Mouse (Mus musculus): ENCODE results near the gene Zbtb25. TPM values are rescaled to one million over a fixed set of nuclear protein-coding genes. Genes with fewer than 3 reads are reported as not detected.

Gene Zbtb25
- polyA plus RNA-seq, 1 experiment = 17.9 TPM

DNA sequence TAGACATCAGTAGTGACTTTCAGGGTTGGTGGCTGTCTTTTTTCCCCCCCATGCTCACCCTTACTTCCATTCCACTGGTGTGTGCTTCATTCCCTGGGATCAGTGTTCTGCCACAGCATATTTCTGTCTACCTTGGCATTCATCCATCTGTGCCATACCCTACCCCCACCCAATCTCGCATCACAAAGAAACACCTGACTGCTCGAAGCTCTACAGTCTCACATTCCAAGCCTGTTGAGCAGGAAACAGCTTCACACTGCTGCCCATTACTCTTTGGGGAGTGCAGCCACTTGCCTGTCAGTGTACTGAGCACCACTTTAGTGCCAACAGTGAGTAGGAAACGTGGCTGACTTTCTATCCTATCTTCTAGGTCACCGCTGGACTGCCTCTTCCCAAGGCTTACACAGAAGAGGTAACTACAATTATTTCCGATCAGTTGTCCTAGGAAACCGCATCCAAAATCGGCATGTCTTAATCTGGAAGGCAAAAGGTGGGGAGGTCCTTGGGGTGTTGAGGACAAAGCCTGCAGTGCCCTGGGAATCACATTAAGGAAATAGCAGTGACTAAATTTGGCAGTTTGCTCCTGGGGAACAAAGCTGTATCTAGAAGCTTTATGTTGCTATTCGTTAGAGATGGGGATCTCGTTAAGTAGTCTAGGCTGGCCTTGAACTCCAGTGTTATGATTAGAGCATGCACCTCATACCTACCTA, 62.4 kb downstream of the Zbtb25 start:
- no peak for TF ChIP-seq POLR2A (IDR thresholded peaks at IDR 0.05; ENCODE audit: extremely low read depth, insufficient read depth, low read length)
- Histone ChIP-seq H3K4me3 (ENCODE audit: insufficient read depth, low read length) (no peak overlapping the region), H3K27ac (ENCODE audit: insufficient read depth, low read length) (no peak overlapping the region), H3K4me1 (ENCODE audit: control insufficient read depth, insufficient read depth, low read length) (peaks cover 9% of the 10 kb centered on the region)

DNA sequence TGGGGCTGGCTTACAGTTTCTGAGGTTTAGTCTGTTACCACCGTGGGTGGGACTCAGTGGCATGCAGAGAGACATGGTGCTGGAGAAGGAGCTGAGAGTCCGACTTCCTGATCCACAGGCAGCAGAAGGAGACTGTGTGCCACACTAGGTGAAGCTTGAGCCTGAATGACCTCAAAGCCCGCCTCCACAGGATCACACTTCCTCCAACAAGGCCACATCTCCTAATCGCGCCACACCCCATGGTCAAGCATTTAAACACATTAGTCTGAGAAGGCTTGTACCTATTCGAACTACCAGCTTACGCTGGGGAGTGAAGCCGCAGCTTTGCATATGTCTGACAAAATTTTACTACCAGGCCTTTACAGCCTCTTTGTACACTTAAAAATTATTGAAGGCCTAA, 64.3 kb downstream of the Zbtb25 start:
- TF ChIP-seq CTCF (IDR thresholded peaks at IDR 0.05; ENCODE audit: extremely low read depth, insufficient read depth, low read length) = no peak
- TF ChIP-seq POLR2A (IDR thresholded peaks at IDR 0.05; ENCODE audit: extremely low read depth, insufficient read depth, low read length) = no peak
- H3K4me3 ChIP-seq (ENCODE audit: insufficient read depth, low read length) = no peak overlapping the region
- H3K4me1 ChIP-seq (ENCODE audit: control insufficient read depth, insufficient read depth, low read length) = peaks cover 9% of the 10 kb centered on the region
- H3K27ac ChIP-seq (ENCODE audit: insufficient read depth, low read length) = no peak overlapping the region

DNA sequence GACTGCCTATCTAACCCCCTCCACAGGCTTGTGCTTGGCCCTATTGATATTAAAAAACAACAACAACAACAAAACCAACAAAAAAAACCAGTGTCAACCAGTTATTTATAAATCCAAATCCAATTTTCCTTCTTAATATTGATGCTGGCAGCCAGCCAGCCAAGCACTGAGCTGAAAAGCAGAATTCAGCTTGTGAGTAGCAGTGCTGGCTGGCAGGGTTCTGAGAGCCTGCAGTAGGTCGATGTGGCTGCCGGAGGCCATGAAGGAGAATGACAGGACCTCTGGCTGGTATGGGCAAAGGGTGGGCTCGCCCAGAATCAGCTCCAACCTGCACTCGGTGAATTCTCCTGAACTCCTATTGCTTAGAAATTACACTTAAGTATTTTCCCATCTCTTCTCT, 65.2 kb downstream of the Zbtb25 start:
- Histone ChIP-seq H3K27ac (ENCODE audit: insufficient read depth, low read length) (no peak overlapping the region), H3K4me1 (ENCODE audit: control insufficient read depth, insufficient read depth, low read length) (peaks cover 11% of the 10 kb centered on the region), H3K4me3 (ENCODE audit: insufficient read depth, low read length) (no peak overlapping the region)
- TF ChIP-seq POLR2A (IDR thresholded peaks at IDR 0.05; ENCODE audit: extremely low read depth, insufficient read depth, low read length) (no peak), CTCF (IDR thresholded peaks at IDR 0.05; ENCODE audit: extremely low read depth, insufficient read depth, low read length) (no peak)

DNA sequence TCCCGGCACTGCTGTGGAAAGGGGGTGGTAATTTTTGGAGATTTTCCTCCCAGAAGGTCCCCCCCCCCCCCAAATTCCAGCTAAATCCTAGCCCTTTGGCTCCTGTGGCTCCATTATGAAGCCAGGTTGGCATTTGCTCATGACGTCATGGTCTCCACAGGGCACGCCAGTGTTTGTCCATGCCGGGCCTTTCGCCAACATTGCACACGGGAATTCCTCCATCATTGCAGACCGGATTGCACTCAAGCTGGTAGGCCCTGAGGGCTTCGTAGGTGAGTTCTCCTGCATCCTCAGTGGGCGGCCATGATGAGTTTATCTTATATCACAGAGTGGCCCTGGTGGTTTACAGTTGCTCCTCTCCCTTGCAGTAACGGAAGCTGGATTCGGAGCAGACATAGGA, 65.9 kb downstream of the Zbtb25 start:
- no peak overlapping the region for H3K4me3 ChIP-seq (ENCODE audit: insufficient read depth, low read length)
- H3K27ac ChIP-seq (ENCODE audit: insufficient read depth, low read length) = no peak overlapping the region
- TF ChIP-seq POLR2A (IDR thresholded peaks at IDR 0.05; ENCODE audit: extremely low read depth, insufficient read depth, low read length) (no peak), CTCF (IDR thresholded peaks at IDR 0.05; ENCODE audit: extremely low read depth, insufficient read depth, low read length) (no peak)
- H3K4me1 ChIP-seq (ENCODE audit: control insufficient read depth, insufficient read depth, low read length) = peaks cover 11% of the 10 kb centered on the region

DNA sequence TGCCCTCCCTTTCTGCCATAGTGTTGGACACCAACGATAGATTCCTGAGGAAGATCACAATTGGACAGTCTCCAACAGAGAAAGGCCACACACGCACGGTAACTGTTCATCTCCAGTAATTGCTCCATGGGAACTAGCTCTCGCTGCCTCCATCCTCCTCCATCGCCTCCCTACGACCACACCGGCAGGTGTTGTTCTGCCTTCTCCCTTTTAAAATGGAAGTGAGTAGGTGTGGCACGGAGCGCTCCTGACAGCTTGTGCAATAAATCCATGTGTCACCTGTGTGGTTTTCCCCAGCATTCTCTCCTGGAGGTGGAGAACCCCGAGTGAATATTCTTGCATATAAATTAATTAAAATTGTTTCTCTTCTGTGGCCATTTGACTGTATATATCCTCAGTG, 69.0 kb downstream of the Zbtb25 start:
- Histone ChIP-seq H3K27ac (ENCODE audit: insufficient read depth, low read length) (no peak overlapping the region), H3K4me3 (ENCODE audit: insufficient read depth, low read length) (no peak overlapping the region), H3K4me1 (ENCODE audit: control insufficient read depth, insufficient read depth, low read length) (peaks cover 5% of the 10 kb centered on the region)
- TF ChIP-seq POLR2A (IDR thresholded peaks at IDR 0.05; ENCODE audit: extremely low read depth, insufficient read depth, low read length) = no peak
- TF ChIP-seq CTCF (IDR thresholded peaks at IDR 0.05; ENCODE audit: extremely low read depth, insufficient read depth, low read length) = no peak

DNA sequence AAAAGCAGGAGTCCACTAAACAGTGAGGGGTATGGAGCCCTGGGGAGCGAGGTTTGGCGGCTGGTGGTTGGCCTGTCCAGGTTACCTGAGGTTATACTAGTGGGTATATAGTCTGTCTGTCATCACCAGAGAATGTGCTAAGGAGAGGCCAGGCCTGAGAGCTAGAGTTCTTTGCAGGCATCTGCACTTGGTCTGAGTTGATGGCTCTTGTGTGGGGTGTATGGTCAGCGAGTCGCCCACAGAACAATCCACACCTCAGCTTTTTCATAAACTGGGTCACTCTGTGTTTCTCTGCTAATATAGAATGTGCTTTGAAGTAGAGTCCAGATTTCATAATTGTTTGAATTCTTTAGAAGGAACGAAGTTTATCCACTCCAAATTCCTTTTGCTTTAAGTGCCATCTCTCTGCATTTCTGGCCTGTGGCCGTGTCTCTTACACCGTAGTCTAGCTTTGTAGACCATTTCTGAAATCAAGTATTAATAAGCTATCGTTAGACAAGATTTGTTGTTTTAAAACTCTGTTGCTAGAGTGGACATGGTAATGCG, 70.0 kb downstream of the Zbtb25 start:
- H3K4me1 ChIP-seq (ENCODE audit: control insufficient read depth, insufficient read depth, low read length) = peaks cover 5% of the 10 kb centered on the region
- no peak overlapping the region for H3K27ac ChIP-seq (ENCODE audit: insufficient read depth, low read length)
- no peak for TF ChIP-seq CTCF (IDR thresholded peaks at IDR 0.05; ENCODE audit: extremely low read depth, insufficient read depth, low read length)
- no peak for TF ChIP-seq POLR2A (IDR thresholded peaks at IDR 0.05; ENCODE audit: extremely low read depth, insufficient read depth, low read length)
- no peak overlapping the region for H3K4me3 ChIP-seq (ENCODE audit: insufficient read depth, low read length)

DNA sequence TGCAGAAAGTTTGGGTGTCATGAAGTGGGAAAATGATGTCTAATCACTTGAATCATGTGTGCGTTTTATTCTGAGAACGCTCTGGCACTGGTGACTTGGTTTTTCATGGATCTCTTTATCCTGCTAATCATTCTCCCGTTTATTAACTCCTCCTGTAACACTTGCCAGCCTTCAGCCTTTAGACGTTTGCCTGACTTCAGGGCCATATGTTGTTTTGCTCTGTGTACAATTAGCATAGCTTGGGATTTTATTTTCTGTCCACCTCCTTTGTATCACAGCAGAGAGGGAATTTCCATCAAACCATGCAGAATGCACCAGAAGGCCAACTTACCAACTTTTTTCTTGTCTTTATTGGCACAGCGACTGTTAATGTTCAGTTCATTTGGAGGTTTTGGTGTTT, 71.6 kb downstream of the Zbtb25 start:
- TF ChIP-seq POLR2A (IDR thresholded peaks at IDR 0.05; ENCODE audit: extremely low read depth, insufficient read depth, low read length) (no peak), CTCF (IDR thresholded peaks at IDR 0.05; ENCODE audit: extremely low read depth, insufficient read depth, low read length) (no peak)
- Histone ChIP-seq H3K27ac (ENCODE audit: insufficient read depth, low read length) (no peak overlapping the region), H3K4me1 (ENCODE audit: control insufficient read depth, insufficient read depth, low read length) (peaks cover 3% of the 10 kb centered on the region), H3K4me3 (ENCODE audit: insufficient read depth, low read length) (no peak overlapping the region)

Other genes starting within 250 kb of the Zbtb25 start
- 0.19 and 0.25 TPM in 2 replicates for gene Esr2, start 192.3 kb downstream of the Zbtb25 start, polyA plus RNA-seq (2012; rRNA removed)
- not detected in 2 replicates for gene Tex21, start 122.9 kb downstream of the Zbtb25 start, polyA plus RNA-seq (2012; rRNA removed)
- gene Mthfd1, start 114.3 kb downstream of the Zbtb25 start, polyA plus RNA-seq (2012; rRNA removed) = 33.2 and 35.7 TPM in 2 replicates
- gene Akap5, start 44.7 kb downstream of the Zbtb25 start, polyA plus RNA-seq (2012; rRNA removed) = 51.2 and 51.4 TPM in 2 replicates
- 3.5 and 3.7 TPM in 2 replicates for gene Zbtb1, start 664 bp upstream of the Zbtb25 start, polyA plus RNA-seq (2012; rRNA removed)
- gene Hspa2, start 34.6 kb upstream of the Zbtb25 start, polyA plus RNA-seq (2012; rRNA removed) = 47.8 and 52.5 TPM in 2 replicates
- gene Ppp1r36, start 47.9 kb upstream of the Zbtb25 start, polyA plus RNA-seq (2012; rRNA removed) = 1.3 and 1.8 TPM in 2 replicates
- gene Plekhg3, start 161.3 kb upstream of the Zbtb25 start, polyA plus RNA-seq (2012; rRNA removed) = 16.0 and 19.0 TPM in 2 replicates

Measured in cortical plate, adult 2 months (tissue).